Mouse (Mus musculus): ENCODE measurements around the gene Imp3. TPM values are rescaled to one million over a fixed set of nuclear protein-coding genes. Genes with fewer than 3 reads are reported as not detected.

The Imp3 gene
- polyA plus RNA-seq, 1 experiment from 2014 or later, result 73.9 TPM

DNA sequence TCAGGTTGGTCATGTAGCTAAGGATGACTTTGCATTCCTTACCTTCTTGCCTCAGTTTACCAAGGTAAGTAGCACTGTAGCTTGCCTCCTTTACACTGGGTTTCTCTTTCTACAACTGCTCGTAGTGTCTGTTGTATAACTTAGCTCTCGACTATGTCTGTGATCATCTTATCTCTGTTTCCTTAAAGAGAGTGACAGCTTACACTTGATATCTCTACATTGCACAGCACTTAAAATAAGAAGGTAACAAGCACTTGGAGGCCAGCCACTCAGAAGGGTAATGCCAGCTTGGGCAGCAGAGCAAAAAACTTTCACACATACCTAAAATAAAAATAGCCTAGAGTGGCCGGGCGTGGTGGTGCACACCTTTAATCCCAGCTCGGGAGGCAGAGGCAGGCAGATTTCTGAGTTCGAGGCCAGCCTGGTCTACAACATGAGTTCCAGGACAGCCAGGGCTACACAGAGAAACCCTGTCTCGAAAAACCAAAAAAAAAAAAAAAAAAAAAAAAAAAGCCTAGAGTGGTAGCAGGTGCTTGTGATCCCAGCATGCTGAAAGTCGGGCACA, 36.8 kb downstream of the Imp3 start:
- Histone ChIP-seq H3K36me3 (ENCODE audit: control insufficient read depth, insufficient read depth, low read length) (no peaks in the 10 kb centered on the region), H3K27me3 (ENCODE audit: control insufficient read depth, insufficient read depth, low read length) (no peaks in the 10 kb centered on the region), H3K9me3 (replicated peaks; ENCODE audit: control insufficient read depth, low read length) (no peaks in the 10 kb centered on the region), H3K27ac (ENCODE audit: low read length) (no peak overlapping the region), H3K9ac (ENCODE audit: low read length) (no peak overlapping the region), H3K4me1 (ENCODE audit: control insufficient read depth, insufficient read depth, low read length) (no peaks in the 10 kb centered on the region), H3K4me3 (replicated peaks; ENCODE audit: low read length) (no peak overlapping the region), H3K4me2 (ENCODE audit: low read depth, low read length) (no peak overlapping the region)
- WGBS, result 85% methylated on average over 8 of the region's 8 CpGs
- no peak for ATAC-seq (ENCODE audit: insufficient read depth, low FRiP score)

DNA sequence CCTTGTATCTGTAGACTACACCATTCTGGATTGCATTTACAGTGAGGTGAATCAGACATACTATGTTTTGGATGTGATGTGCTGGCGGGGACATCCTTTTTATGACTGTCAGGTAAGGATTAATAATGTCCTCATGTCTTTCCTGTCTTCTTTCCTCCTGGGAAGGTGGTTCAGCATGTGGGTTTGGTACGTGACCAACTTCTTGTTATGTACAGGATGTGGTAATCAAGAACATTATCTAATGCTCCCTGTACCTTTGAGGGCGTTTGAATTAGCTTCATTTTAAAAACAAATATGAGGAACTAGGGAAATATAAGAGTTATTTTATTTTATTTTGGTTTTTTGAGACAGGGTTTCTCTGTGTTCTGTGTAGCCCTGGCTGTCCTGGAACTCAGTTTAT, 37.9 kb downstream of the Imp3 start:
- H3K4me3 ChIP-seq (replicated peaks; ENCODE audit: low read length), result no peak overlapping the region
- H3K27me3 ChIP-seq (ENCODE audit: control insufficient read depth, insufficient read depth, low read length), result no peaks in the 10 kb centered on the region
- H3K27ac ChIP-seq (ENCODE audit: low read length), result no peak overlapping the region
- 71% methylated on average over 3 of the region's 3 CpGs for WGBS
- no peaks in the 10 kb centered on the region for H3K36me3 ChIP-seq (ENCODE audit: control insufficient read depth, insufficient read depth, low read length)
- no peak for ATAC-seq (ENCODE audit: insufficient read depth, low FRiP score)
- H3K4me1 ChIP-seq (ENCODE audit: control insufficient read depth, insufficient read depth, low read length), result no peaks in the 10 kb centered on the region
- H3K9me3 ChIP-seq (replicated peaks; ENCODE audit: control insufficient read depth, low read length), result no peaks in the 10 kb centered on the region
- H3K4me2 ChIP-seq (ENCODE audit: low read depth, low read length), result no peak overlapping the region
- no peak overlapping the region for H3K9ac ChIP-seq (ENCODE audit: low read length)

DNA sequence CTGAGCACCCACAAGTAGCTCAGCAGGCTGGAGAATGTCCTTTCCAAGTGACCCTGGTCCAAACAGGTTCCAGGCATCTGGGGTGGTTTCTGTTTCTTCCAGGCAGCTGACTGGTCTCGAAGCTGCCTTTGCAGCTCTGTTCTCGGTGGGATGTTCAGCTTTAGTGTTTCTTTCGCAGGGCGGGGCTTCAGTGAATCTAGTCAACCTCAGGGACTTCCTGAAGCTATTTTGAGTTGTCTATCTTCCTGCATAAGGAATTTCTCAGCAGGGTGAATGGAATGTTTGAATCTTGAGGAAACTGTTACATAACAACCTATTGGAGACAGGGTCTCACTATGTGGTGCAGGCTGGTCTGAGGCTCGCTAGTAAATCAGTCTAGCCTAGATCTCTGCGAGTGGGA, 42.9 kb downstream of the Imp3 start:
- WGBS, result 91% methylated on average over 6 of the region's 6 CpGs
- Histone ChIP-seq H3K9ac (ENCODE audit: low read length) (no peak overlapping the region), H3K9me3 (replicated peaks; ENCODE audit: control insufficient read depth, low read length) (no peaks in the 10 kb centered on the region), H3K36me3 (ENCODE audit: control insufficient read depth, insufficient read depth, low read length) (no peaks in the 10 kb centered on the region), H3K27me3 (ENCODE audit: control insufficient read depth, insufficient read depth, low read length) (no peaks in the 10 kb centered on the region), H3K4me1 (ENCODE audit: control insufficient read depth, insufficient read depth, low read length) (no peaks in the 10 kb centered on the region), H3K4me3 (replicated peaks; ENCODE audit: low read length) (no peak overlapping the region), H3K4me2 (ENCODE audit: low read depth, low read length) (no peak overlapping the region), H3K27ac (ENCODE audit: low read length) (no peak overlapping the region)
- ATAC-seq (ENCODE audit: insufficient read depth, low FRiP score), result no peak

DNA sequence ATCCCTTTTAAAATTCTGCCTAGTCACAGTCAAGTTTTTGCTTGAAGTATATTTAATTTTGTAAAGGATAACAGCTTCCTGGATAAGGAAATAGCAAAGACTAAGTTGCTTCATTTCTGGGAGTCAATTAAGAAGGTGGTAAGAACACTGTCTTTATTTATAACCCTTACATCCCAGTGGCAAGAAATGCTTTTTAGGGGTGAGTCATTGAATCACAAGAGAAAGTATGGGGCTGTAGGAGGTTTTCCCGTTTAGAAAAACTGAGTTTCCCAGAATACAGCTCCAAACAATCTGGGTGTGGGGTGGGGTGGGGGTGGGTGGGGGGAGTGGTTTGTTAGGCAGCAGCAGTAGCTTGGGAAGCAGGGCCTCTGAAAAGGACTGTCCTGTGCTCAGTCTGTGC, 44.2 kb downstream of the Imp3 start:
- 62% methylated on average over 1 of the region's 1 CpGs for WGBS
- Histone ChIP-seq H3K4me2 (ENCODE audit: low read depth, low read length) (no peak overlapping the region), H3K36me3 (ENCODE audit: control insufficient read depth, insufficient read depth, low read length) (no peaks in the 10 kb centered on the region), H3K27me3 (ENCODE audit: control insufficient read depth, insufficient read depth, low read length) (no peaks in the 10 kb centered on the region), H3K4me1 (ENCODE audit: control insufficient read depth, insufficient read depth, low read length) (no peaks in the 10 kb centered on the region), H3K27ac (ENCODE audit: low read length) (no peak overlapping the region), H3K4me3 (replicated peaks; ENCODE audit: low read length) (no peak overlapping the region), H3K9ac (ENCODE audit: low read length) (no peak overlapping the region), H3K9me3 (replicated peaks; ENCODE audit: control insufficient read depth, low read length) (no peaks in the 10 kb centered on the region)
- ATAC-seq (ENCODE audit: insufficient read depth, low FRiP score), result no peak

Other genes starting within 250 kb of the Imp3 start
- 1.8 and 3.2 TPM in 2 replicates for gene Lingo1, start 141.0 kb upstream of the Imp3 start, polyA plus RNA-seq (2015; fragmentation: Nextera tagmentation; extraction: Ambion mirVana)
- 1.2 and 1.3 TPM in 2 replicates for gene Odf3l1, start 72.8 kb upstream of the Imp3 start, polyA plus RNA-seq (2015; fragmentation: Nextera tagmentation; extraction: Ambion mirVana)
- 24.0 and 28.1 TPM in 2 replicates for gene Cspg4, start 72.4 kb upstream of the Imp3 start, polyA plus RNA-seq (2015; fragmentation: Nextera tagmentation; extraction: Ambion mirVana)
- gene Snx33, start 9.1 kb upstream of the Imp3 start, polyA plus RNA-seq (2015; fragmentation: Nextera tagmentation; extraction: Ambion mirVana), result 12.9 and 13.1 TPM in 2 replicates
- 19.8 and 20.0 TPM in 2 replicates for gene Snupn, start 13.4 kb downstream of the Imp3 start, polyA plus RNA-seq (2015; fragmentation: Nextera tagmentation; extraction: Ambion mirVana)
- gene Ptpn9, start 57.4 kb downstream of the Imp3 start, polyA plus RNA-seq (2015; fragmentation: Nextera tagmentation; extraction: Ambion mirVana), result 14.2 and 15.1 TPM in 2 replicates
- 27.5 and 27.6 TPM in 2 replicates for gene Sin3a, start 134.6 kb downstream of the Imp3 start, polyA plus RNA-seq (2015; fragmentation: Nextera tagmentation; extraction: Ambion mirVana)
- 74.8 and 80.9 TPM in 2 replicates for gene Man2c1, start 193.2 kb downstream of the Imp3 start, polyA plus RNA-seq (2015; fragmentation: Nextera tagmentation; extraction: Ambion mirVana)
- gene Neil1, start 210.8 kb downstream of the Imp3 start, polyA plus RNA-seq (2015; fragmentation: Nextera tagmentation; extraction: Ambion mirVana), result 8.4 and 8.9 TPM in 2 replicates
- gene Commd4, start 220.9 kb downstream of the Imp3 start, polyA plus RNA-seq (2015; fragmentation: Nextera tagmentation; extraction: Ambion mirVana), result 84.3 and 92.9 TPM in 2 replicates